Mouse (Mus musculus) left cerebral cortex, postnatal 4 days (tissue): ENCODE results near the gene Tuba3b. TPM values are rescaled to one million over a fixed set of nuclear protein-coding genes. Genes with fewer than 3 reads are reported as not detected.

Experiments
- DNase-seq: peaks from one replicate; pipeline ENCODE4 v3.0.0-alpha.2; 2022
- intact Hi-C: fragments of 180-260 bp; cut with DNase I; formaldehyde crosslinking; loops from one replicate; pipeline ENCODE4 v1.15.1; 2025
- total RNA-seq, 2 experiments: library from RNA; stranded (reverse); gene quantifications; 2 replicates each; pipeline ENCODE4 v1.2.3; 2021

The Tuba3b gene
- total RNA-seq, 2 experiments from 2014 or later = not detected

GRCm38 (mm10) chr6:145604648-145605047, 10.9 kb upstream of the Tuba3b start:
- DNase-seq = no peak
- intact Hi-C loops = no loop called here

GRCm38 (mm10) chr6:145605203-145605602, 10.4 kb upstream of the Tuba3b start:
- intact Hi-C loops = no loop called here
- DNase-seq = no peak

- DNase-seq = no peak
- intact Hi-C loops = no loop called here
These were observed 7.8 kb upstream of the Tuba3b start for GRCm38 (mm10) chr6:145607746-145608145.

- intact Hi-C loops = no loop called here
- no peak for DNase-seq
These were observed 6.9 kb upstream of the Tuba3b start for GRCm38 (mm10) chr6:145608693-145609092.

GRCm38 (mm10) chr6:145610901-145611300, 4.7 kb upstream of the Tuba3b start:
- intact Hi-C loops = no loop called here
- DNase-seq = no peak

GRCm38 (mm10) chr6:145612611-145613010, 2.9 kb upstream of the Tuba3b start:
- no peak for DNase-seq
- intact Hi-C loops = no loop called here

GRCm38 (mm10) chr6:145614219-145614618, 1.3 kb upstream of the Tuba3b start, which contains the start of gene Lmntd1:
Lmntd1 (minus strand) TSS chr6:145614319.
- intact Hi-C loops = no loop called here

GRCm38 (mm10) chr6:145616402-145617229, 1.1 kb downstream of the Tuba3b start:
- intact Hi-C loops = no loop called here
- DNase-seq = no peak

More at GRCm38 (mm10) chr6:145614219-145614618, 1.3 kb upstream of the Tuba3b start, which contains the start of gene Lmntd1:
- no peak for DNase-seq

- intact Hi-C loops = no loop called here
- DNase-seq = no peak
These were observed 7.6 kb downstream of the Tuba3b start for GRCm38 (mm10) chr6:145623141-145623540.

- intact Hi-C loops = no loop called here
- no peak for DNase-seq
These were observed 14.7 kb downstream of the Tuba3b start for GRCm38 (mm10) chr6:145630269-145630668.

GRCm38 (mm10) chr6:145634454-145634853, 18.9 kb downstream of the Tuba3b start:
- DNase-seq = no peak
- intact Hi-C loops = no loop called here

GRCm38 (mm10) chr6:145636682-145637081, 21.1 kb downstream of the Tuba3b start:
- intact Hi-C loops = no loop called here
- no peak for DNase-seq

- DNase-seq = peak; percentile 29
- intact Hi-C loops = no loop called here
These were observed 22.7 kb downstream of the Tuba3b start for GRCm38 (mm10) chr6:145638248-145638647.

- intact Hi-C loops = no loop called here
- DNase-seq = no peak
These were observed 25.5 kb downstream of the Tuba3b start for GRCm38 (mm10) chr6:145640971-145641506.

GRCm38 (mm10) chr6:145651976-145652375, 36.4 kb downstream of the Tuba3b start:
- DNase-seq = no peak

GRCm38 (mm10) chr6:145652986-145653385, 37.4 kb downstream of the Tuba3b start:
- DNase-seq = no peak
- intact Hi-C loops = no loop called here

More at GRCm38 (mm10) chr6:145651976-145652375, 36.4 kb downstream of the Tuba3b start:
- intact Hi-C loops = no loop called here

GRCm38 (mm10) chr6:145653626-145654025, 38.1 kb downstream of the Tuba3b start:
- DNase-seq = no peak
- intact Hi-C loops = no loop called here

GRCm38 (mm10) chr6:145654062-145654836, 38.7 kb downstream of the Tuba3b start:
- no peak for DNase-seq
- intact Hi-C loops = no loop called here

- intact Hi-C loops = no loop called here
- DNase-seq = no peak
These were observed 40.1 kb downstream of the Tuba3b start for GRCm38 (mm10) chr6:145655678-145656077.

- DNase-seq = no peak
- intact Hi-C loops = no loop called here
These were observed 41.4 kb downstream of the Tuba3b start for GRCm38 (mm10) chr6:145656740-145657591.
